Mouse (Mus musculus): ENCODE measurements around the gene Tbc1d7. TPM values are rescaled to one million over a fixed set of nuclear protein-coding genes. Genes with fewer than 3 reads are reported as not detected.
A peak's percentile ranks its signal among the peaks of the same experiment; 100 is the strongest.

The Tbc1d7 gene
- total RNA-seq, 1 experiment from 2014 or later: 9.0 TPM

DNA sequence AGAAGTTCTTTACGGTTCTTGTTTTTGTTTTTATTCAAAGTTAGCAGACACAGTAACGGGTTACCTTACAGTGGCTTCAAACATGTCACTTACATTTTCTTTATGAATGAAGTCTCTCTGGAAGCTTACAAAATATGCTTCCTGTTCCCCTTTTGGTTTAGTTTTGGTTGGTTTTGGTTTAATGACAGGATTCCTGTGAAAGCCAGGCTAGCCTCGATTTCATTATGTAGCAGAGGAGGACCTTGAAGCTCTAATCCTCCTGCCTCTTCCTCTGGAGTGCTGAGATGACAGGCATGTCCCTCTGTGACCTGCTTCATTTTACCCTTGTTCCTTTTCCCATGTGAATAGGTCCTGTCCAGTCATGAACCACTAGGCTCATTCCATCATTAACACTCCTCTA is 58.6 kb downstream of the Tbc1d7 start:
- ATAC-seq (replicated peaks in 1 of 2; ENCODE audit: insufficient read depth in 1 of 2, low FRiP score in 2 of 2, low TSS enrichment in 1 of 2, low read depth in 1 of 2, poor library complexity in 2 of 2, severe bottlenecking in 2 of 2): peak; percentile 25 to 37; a peak in 2 of 4 replicates

DNA sequence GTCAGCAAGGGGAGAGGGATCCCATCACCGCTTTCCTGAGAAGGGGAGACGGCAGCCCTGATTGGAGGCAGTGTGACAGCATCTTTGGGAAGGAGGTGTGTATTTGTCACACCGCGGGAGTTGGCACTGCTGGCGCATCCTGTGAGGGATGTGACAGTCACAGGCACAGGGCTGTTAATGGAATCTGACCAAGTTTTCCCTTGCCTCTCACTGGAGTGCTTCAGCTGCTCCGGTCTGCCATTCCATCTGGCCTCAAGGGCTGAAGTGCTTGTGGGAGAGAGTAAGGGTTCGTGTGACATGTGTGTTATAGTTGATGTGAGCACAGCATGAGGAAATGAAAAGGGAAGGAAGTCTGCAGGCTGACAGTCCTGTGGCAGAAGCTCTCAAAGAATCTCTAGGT is 59.0 kb downstream of the Tbc1d7 start:
- peak; percentile 17 to 37; a peak in 2 of 4 replicates for ATAC-seq (replicated peaks in 1 of 2; ENCODE audit: insufficient read depth in 1 of 2, low FRiP score in 2 of 2, low TSS enrichment in 1 of 2, low read depth in 1 of 2, poor library complexity in 2 of 2, severe bottlenecking in 2 of 2)

DNA sequence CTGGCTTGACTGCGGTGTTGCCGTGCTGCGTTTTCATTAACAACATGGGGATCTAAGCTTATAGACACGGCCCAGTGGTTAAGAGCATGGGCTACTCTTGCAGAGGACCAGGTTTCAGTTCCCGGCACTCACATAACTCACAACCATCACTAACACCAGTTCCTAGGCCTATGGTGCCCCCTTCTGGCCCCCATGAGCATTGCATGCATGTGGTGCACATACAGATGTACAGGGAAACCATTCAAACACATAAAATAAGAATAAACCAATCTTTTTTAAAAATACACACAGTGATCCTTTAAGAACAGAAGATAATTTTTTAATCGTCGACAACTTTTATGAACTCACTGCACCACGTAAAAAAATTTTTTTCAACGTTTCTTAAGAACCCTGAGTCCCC is 66.8 kb downstream of the Tbc1d7 start:
- ATAC-seq (replicated peaks in 1 of 2; ENCODE audit: insufficient read depth in 1 of 2, low FRiP score in 2 of 2, low TSS enrichment in 1 of 2, low read depth in 1 of 2, poor library complexity in 2 of 2, severe bottlenecking in 2 of 2): no peak

DNA sequence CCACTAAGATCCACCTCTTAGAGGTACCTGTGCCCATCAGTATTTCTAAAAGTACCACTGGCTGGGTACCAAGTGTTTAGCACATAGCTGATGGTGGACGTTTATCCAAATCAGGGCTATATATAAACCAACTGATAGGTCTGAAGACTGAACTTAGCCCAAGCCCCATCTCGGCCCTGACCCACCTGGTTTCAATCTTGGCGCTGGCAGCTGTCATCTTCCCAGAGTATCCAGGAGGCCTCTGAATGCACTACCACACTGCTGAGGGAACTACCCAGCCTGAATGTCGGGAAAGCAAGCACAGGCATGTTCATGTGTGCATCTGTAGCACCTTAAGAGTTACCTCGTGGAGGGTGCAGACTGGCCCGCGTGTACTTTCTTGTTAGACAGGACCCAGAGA is 68.4 kb downstream of the Tbc1d7 start:
- no peak for ATAC-seq (replicated peaks in 1 of 2; ENCODE audit: insufficient read depth in 1 of 2, low FRiP score in 2 of 2, low TSS enrichment in 1 of 2, low read depth in 1 of 2, poor library complexity in 2 of 2, severe bottlenecking in 2 of 2)

Other genes starting within 250 kb of the Tbc1d7 start
- gene Gfod1, start 132.7 kb upstream of the Tbc1d7 start, total RNA-seq (2017): 8.6 and 10.1 TPM in 2 replicates
- gene Sirt5, start 194.0 kb upstream of the Tbc1d7 start, total RNA-seq (2017): 18.2 and 24.1 TPM in 2 replicates
- 168 and 276 TPM in 2 replicates for gene Nol7, start 226.9 kb upstream of the Tbc1d7 start, total RNA-seq (2017)

Measured in hematopoietic stem cell, adult 5-6 weeks (primary cell).